Mouse (Mus musculus): ENCODE results near the gene Dnajc28.

Dnajc28 gene

DNA sequence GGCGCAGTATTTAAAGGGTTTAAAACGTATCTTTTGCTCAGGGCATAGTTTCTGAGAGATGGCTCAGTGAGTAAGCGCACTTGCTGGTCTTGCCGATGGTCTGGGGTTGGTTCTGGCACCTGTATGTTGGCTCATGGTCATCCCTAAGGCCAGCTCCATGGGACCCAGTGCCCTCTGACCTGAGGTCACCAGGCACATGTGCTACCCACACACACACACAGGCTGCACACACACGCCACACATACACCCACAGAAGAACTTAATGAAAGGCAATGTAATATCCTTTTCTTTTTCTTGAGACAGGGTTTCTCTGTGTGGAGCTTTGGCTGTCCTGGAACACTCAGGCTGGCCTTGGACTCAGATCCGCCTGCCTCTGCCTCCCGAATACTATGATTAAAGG, 14.1 kb upstream of the Dnajc28 start:
- in situ Hi-C loops (cut with MboI, MseI): no loop called here

DNA sequence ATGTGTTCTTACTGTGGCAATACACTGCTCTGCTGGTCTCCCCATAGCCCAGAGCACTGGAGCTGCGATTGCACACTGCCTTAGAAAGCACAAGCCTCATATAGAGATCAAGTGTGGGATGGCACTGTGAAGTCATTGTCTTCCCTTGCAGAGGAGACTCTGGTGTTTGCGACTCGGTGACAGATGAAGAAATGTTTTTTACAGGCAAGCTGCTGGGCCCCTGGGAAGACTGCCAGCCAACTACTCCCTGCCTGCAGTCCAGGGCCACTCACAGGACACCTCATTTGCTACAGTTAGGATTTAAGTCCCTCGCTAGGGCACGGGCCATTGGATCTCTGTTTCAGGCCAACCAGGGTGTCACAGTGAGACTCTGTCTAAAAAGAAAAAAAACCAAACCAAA, 13.6 kb upstream of the Dnajc28 start:
- in situ Hi-C loops (cut with MboI, MseI): no loop called here

DNA sequence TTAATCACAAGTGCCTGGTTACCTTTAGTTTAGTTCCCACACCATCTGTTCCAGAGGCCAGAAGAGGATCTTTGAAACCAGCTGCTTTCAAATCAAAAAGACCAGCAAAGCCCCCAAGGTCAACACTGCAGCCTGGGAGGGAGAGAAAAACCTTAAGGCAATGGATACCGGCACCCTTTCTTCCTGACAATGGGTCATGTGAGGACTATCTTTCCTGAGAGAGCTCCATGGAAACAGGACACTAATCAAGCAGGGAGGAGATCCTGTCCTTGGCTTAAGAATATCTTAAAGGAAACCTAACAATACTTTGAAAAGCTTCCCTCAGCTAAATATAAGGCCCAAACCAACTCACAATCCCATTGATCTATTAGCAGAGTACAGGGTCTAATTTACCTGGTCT, 11.8 kb upstream of the Dnajc28 start:
- in situ Hi-C loops (cut with MboI, MseI): no loop called here

DNA sequence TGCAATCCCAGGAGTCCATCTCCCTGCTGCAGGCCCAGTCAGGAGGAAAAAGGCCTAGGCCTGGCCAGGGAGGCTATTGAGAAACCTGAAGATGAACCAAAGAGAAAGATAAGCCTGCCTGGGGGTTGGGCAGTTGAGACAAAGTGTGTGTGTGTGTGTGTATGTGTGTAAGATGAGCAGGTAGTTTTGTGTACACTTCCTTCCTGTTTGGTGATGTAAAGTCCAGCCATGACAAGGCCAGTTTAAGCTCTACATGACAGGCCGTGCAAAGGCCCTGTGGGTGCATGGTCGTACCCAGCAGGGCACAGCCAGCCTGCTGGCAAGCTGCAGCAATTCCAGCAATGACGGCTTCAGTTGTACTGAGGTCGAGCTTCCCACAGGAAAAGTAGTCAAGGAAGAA, 10.9 kb upstream of the Dnajc28 start:
- in situ Hi-C loops (cut with MboI, MseI): loop anchor here (5.0 kb wide), 1 partner anchor 62 kb away; no protein-coding TSS in a partner anchor

DNA sequence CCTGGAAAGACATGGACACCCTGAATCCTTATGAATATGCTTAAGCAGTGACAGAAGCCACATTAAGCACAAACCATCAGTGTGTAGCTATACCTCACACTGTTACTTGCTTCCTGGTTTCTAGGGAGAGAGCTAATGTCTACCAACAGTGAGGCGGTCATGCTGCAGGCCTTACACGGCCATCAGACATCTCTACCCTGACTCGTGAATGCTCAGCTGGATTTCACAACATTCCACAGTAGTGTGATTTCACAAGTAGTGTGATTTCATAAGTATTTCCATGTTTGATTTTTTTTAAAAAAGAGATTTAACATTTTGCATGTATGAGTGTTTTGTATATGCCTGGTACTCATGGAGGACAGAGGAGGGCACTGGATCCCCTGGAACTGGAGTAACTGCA, 9.8 kb upstream of the Dnajc28 start:
- in situ Hi-C loops (cut with MboI, MseI): loop anchor here (5.0 kb wide), 1 partner anchor 61 kb away; no protein-coding TSS in a partner anchor

DNA sequence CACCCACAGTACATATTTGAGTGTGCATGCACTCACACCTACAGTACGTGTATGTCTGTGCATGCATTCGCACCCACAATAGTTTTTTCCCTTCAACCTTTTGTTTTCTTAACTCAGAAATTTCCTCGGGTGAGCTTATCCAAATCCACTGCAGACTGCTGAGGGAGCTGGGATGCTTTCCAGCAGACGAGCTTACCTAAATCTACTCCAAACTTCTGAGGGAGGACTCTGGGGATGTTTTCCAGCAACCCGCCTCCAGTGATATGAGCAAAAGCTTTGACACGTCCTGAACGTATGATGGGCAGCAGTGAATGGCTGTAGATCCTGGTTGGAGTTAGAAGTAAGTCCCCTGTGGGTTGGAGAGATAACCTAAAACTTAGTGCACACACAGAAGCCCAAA, 9.0 kb upstream of the Dnajc28 start:
- in situ Hi-C loops (cut with MboI, MseI): loop anchor here (5.0 kb wide), 1 partner anchor 61 kb away; no protein-coding TSS in a partner anchor

DNA sequence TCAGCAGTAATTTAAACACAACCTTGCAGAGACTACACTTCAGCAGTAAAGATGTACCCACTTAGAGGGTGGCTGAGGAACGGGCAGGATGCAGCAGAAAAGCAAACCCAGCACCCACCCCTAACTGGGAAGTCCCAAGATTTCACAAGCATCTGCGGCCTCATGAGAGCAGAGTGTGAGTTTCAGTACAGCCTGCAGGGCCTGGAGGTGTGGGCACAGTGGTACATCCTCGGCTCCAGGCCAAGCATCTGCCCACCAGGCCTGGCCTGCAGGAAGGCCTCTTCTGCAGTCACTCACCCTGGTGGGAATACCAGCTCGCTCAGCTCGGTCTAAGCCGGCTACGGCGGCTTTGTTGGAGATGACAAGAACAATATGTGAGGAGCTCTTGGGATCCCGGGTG, 4.2 kb upstream of the Dnajc28 start:
- in situ Hi-C loops (cut with MboI, MseI): loop anchor here (25.0 kb wide), 1 partner anchor 811 kb away; the partner anchor contains the start of gene Urb1

DNA sequence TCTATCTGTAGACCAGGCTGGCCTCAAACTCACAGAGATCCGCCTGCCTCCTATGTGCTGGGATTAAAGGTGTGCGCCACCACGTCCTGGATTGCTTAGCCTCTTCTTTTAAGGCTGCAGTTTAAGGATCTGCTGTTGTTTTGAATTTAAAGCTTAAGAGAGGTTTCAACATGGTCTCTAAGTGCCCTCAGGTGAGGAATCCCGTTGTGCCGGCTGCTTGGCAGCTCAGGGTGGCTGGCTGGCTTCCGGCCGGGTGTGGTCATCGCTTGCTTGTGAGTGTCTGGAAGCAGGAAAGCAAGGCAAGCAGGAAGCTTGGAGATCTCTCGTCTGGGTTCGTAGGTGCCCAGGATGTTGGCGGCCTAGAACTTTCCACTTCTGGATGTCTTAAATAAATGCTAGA, 2.2 kb upstream of the Dnajc28 start:
- in situ Hi-C loops (cut with MboI, MseI): loop anchor here (25.0 kb wide), 1 partner anchor 809 kb away; the partner anchor contains the start of gene Urb1

DNA sequence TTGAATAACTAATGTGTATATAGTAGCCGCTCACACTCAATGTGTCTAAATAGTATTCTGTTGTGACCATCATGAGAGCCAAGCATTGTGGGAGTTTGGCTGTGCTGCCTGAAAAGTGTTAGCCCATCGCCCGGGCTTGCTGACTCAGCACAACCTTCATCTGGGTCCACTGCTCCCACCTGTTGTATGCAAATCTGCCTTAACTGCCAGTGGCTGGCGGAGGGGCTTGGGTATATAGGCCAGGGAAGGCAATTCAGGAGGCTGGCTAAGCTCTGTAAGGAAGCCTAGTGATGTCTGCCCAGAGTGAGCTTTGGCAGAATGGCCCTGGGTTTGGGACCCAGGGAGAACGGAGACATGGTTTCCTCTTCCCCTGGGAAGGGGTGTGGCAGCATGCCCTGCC, 1.4 kb upstream of the Dnajc28 start:
- in situ Hi-C loops (cut with MboI, MseI): loop anchor here (25.0 kb wide), 1 partner anchor 808 kb away; the partner anchor contains the start of gene Urb1

DNA sequence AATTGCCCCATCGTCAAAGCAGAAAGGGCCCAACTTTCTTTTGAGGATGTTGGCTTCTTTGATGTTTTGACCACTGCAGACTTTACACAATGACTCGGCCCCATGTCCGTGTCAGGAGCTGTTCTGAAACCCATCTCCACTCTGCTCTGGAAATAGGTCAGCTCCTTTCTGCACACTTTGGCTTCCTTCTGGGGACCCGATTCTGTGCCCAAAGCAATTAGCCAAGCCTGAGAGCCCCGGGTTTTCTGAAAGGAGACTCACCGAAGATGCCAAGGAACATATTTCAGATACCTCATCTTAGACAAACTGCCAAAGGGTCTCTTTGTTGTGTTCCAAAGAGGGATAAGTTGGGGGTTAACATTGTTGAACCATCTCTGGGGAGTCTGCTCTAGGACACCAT, 4.3 kb downstream of the Dnajc28 start:
- in situ Hi-C loops (cut with MboI, MseI): loop anchor here (25.0 kb wide), 1 partner anchor 802 kb away; the partner anchor contains the start of gene Urb1

DNA sequence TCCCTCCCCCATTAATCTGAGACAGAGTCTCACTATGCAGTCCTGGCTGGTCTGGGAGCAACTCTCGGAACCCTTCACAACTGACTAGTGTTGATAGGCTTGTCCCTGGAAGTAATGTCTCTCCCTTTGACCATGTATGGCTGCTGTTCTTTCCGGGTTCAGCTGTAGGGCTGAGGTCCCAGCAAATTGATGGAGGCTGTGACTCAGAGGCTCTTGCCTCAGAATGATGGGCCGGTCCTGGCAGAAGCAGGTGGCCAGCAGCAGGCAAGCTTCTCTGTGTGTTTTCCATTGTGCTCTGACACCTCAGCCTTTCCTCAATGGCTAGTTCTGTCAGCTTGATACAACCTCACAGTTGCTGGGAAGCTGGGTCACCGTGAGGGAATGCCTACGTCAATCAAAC, 6.3 kb downstream of the Dnajc28 start:
- in situ Hi-C loops (cut with MboI, MseI): loop anchor here (25.0 kb wide), 1 partner anchor 800 kb away; the partner anchor contains the start of gene Urb1

DNA sequence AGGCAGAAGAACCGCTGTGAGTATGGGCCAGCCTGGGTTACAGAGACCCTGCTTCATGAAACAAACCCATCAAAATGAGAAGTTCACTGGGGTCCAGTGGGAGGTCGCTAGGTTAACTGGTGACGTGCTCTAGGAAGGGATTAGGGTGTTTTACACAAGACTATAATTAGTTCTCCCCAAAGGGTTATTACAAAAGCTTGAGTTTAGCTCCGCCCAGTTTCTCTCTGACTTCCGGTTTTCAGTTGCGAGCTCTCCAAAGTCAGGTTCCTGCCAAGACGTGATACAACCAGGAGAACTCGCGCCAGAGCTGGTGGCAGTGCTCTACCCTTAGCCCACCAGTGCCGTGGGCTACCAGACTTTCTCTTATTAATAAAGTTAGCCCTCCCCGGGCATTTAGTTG, 7.6 kb downstream of the Dnajc28 start:
- in situ Hi-C loops (cut with MboI, MseI): loop anchor here (25.0 kb wide), 1 partner anchor 799 kb away; the partner anchor contains the start of gene Urb1

DNA sequence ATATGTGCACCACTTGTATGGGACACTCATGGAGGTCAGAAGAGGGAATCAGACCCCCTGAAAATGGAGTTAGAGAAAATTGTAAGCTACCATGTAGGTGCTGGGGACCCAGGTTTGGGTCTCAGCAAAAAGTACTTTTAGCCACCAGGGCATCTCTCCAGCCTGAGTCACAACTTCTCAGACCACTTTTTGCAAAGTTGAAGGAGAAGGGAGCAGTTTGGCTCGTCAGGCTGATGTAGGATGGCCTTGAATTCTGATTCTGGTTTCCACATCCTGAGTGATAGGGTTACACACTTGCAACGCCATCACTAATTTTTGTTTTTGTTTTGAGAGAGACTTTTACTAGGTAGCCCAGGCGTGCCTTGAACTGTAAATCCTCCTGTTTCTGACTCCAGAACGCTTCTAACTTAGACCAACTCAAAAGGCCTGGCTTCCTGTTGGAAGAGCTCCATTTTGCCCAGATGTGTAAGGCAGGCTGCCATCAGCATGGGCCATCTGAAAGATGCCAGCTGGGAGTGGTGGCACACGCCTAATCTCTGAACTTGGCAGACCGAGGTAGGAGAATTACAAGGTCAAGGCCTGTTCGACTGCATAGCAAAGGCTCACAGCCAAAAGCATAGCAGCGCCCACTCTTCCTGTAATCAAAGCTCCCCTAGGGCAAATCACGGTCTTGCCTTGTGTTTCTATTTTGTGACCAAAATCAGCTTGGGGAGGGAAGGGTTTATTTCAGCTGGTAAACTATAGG, 9.2 kb downstream of the Dnajc28 start:
- in situ Hi-C loops (cut with MboI, MseI): loop anchor here (25.0 kb wide), 1 partner anchor 797 kb away; the partner anchor contains the start of gene Urb1

DNA sequence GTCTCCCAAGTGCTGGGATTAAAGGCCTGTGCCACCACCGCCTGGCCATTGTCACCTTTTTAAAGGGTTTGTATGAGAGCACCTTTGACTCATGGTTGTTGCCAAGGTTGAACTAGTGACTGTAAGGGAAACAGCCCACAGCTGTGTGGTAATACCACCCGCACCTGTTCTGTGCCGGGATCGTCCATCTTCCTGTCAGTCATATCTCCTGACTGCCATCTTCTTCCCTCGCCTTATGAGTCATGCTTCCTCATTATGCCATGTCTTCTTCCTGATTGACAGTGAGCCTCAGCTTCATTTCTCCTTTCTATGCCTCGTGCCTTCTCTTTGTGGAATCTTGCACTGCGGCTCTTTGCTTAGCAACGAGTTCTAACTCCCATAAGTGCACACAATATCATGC, 11.9 kb downstream of the Dnajc28 start:
- in situ Hi-C loops (cut with MboI, MseI): loop anchor here (25.0 kb wide), 1 partner anchor 795 kb away; the partner anchor contains the start of gene Urb1

DNA sequence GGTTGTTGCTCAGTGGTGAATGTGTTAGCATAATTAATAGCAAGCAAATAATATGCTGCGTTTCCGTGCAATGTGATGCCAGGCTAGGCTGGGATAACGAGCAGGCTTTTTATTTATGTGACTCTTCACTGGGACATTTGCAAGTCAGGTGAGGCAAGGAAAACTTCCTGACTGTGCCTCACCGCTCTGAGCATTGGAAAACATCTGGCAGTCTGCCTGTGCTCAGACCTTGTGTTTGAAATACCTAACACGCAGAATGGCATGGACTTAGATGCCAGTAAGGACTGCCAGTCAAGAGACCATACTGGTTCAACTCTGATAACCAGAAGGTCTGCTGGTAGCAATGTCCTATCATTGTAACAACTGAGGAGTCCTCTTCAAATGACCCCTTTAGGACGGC, 13.7 kb downstream of the Dnajc28 start:
- in situ Hi-C loops (cut with MboI, MseI): loop anchor here (25.0 kb wide), 1 partner anchor 793 kb away; the partner anchor contains the start of gene Urb1

DNA sequence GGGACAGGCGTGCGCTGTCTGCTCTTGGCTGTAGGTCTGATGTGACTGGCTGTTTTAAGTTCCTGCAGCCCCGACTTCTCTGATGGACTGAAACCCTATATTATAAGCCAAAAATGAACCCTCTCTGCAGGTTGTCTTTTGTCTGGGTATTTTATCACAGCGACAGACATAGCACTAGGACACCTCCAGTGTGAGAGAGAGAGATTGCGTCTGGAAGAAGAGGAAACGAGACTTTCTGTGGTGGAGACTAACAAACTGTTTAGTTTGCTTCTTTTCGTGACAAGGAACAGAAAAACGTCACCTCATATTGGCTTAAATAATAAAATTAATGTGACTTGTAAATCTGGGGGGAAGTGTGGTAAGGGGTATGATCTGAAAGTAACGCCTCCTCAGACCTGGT, 17.1 kb downstream of the Dnajc28 start:
- in situ Hi-C loops (cut with MboI, MseI): loop anchor here (25.0 kb wide), 1 partner anchor 789 kb away; the partner anchor contains the start of gene Urb1

DNA sequence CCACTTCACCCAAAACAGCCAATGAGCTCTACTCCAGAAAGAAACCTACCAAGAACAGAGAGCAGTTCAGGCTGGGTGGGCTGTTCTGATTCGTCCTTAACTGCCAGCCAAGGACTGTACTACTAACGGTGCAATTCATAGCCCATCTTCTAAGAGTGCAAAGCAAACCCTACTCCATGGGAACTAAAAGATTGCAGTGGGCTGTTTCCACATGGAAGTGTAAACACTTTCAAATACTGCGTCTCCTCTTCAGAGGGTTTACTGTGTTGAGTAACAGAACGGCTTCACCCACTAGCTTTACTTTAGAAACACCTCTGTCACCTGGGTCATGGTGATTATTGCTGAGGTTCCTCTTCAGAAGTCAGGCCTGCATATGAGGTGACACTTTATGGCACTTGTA, 17.7 kb downstream of the Dnajc28 start:
- in situ Hi-C loops (cut with MboI, MseI): loop anchor here (25.0 kb wide), 1 partner anchor 789 kb away; the partner anchor contains the start of gene Urb1

DNA sequence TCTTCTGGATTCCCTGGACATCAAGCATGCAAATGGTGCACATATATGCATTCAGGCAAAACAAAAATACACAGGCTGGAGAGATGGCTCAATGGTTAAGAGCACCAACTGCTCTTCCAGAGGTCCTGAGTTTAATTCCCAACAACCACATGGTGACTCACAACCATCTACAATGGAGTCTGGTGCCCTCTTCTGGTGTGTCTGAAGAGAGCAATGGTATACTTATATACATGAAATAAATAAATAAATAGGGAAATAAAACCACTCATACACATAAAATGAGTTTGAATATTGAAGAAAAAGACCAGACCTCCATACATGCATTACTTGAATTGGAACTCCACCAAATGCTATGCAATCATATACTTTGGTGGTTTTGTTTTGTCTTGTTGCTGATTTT, 19.6 kb downstream of the Dnajc28 start:
- in situ Hi-C loops (cut with MboI, MseI): loop anchor here (25.0 kb wide), 1 partner anchor 237 kb away; the partner anchor contains the start of gene Ifnar2

DNA sequence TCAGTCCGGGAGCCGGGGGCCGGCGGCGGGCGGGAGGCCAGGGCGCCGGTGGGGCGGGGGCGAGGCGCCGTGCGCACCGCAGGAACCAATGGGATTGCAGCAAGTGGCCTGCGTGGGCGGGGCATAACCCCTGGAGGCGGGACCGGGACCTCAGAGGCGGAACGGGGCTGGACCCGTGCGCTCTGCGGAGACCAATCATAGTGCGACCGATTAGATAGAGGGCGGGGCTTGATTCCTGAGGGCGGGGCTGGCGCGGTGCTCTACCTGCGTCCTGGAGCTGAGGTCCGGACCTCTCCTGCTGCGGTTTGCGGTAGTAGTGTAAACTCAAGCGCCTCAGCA, 21.2 kb downstream of the Dnajc28 start, which contains the start of gene Tmem50b:
Gene Tmem50b, minus strand, starts transcription at position 129 of the 339 bp plus-strand sequence.
- in situ Hi-C loops (cut with MboI, MseI): loop anchor here (25.0 kb wide), 1 partner anchor 235 kb away; the partner anchor contains the start of gene Ifnar2

DNA sequence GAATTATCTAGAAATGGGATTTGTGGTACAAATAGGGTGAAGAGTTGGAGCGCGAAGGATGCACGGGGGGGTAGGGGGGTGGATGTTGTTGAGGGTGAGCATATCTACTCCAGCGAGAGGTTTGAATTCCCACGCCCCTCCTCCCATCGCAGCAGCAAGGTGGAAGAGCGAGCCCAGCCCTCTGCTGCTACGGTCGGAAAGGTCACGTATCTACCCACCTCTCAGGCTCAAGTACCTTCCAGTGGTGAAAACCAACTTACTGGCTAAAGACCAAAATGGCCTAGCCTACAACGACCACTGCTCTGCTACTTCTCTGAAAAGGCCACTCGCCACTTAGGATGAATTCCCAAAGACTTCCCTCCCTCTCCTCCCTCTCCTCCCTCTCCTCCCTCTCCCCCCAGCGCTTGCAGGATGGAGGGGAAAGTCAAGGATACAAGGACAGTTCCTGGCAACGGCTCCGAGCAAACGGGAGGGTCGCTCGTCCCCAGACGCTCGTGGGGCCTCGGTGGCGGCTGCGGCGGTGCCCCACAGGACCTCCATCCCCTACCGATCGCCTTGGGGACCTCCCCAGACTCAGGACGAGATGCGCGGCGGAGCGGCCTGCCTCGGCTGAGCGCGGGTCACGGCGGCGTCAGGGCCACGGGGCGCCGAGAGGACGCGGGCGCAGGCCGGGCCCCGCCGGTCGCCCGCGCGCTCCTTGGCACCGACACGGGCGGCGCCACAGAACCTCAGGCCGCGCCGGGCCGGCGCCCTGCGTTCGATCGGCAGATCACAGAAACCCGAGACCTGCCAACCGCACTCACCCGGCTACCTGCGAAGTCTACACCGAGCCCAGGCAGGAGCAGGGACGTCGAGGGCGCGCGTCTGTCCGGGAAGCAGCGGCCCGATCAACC, 21.8 kb downstream of the Dnajc28 start:
- in situ Hi-C loops (cut with MboI, MseI): loop anchor here (25.0 kb wide), 1 partner anchor 235 kb away; the partner anchor contains the start of gene Ifnar2

DNA sequence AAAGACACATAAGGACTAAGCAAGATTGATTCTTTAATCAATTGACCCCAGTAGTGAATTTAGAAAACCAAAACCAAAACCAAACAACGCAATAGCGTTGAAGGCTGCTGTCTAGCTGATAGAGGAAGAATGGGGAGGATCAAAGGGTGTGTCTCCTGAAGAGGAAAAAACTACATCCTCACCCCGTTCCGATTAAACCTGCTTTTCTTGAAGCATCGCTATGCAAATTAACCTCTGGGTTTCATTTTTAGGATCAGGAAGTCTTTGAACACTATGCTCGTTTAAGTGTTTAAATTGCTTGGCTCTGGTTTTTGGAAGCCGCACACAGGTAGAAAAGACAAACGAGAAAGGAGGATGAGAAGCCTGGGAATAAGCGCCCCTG, 22.4 kb downstream of the Dnajc28 start:
- in situ Hi-C loops (cut with MboI, MseI): loop anchor here (25.0 kb wide), 1 partner anchor 234 kb away; the partner anchor contains the start of gene Ifnar2

Data from regulatory T cell (primary cell).